Mouse (Mus musculus) kidney, embryonic 14.5 days (tissue): ENCODE data around the gene Farp2. TPM values are rescaled to one million over a fixed set of nuclear protein-coding genes. Genes with fewer than 3 reads are reported as not detected.

ENCODE experiments used
- ATAC-seq: fragments of 200-750 bp; cut with Nextera tagmentation; 2 replicates; pipeline ENCODE4 v1.8.0; 2017; ENCODE audit warnings: moderate number of reproducible peaks, mild to moderate bottlenecking, moderate TSS enrichment, moderate library complexity; ENCODE audit not compliant: low FRiP score, low TSS enrichment
- H3K27ac ChIP-seq: fragments of 300-500 bp; sonication (generic); 2 replicates; pipeline ENCODE4 v1.5.1; 2014; ENCODE audit warnings: low read depth, mild to moderate bottlenecking, low read length, moderate library complexity, mixed read lengths
- H3K27me3 ChIP-seq: fragments of 300-500 bp; sonication (generic); 2 replicates; pipeline ENCODE4 v1.6.1; 2014; ENCODE audit warnings: mild to moderate bottlenecking, low read length; ENCODE audit not compliant: control insufficient read depth, insufficient read depth
- H3K36me3 ChIP-seq: fragments of 300-500 bp; sonication (generic); 2 replicates; pipeline ENCODE4 v1.6.1; 2014; ENCODE audit warnings: low read length, mixed read lengths; ENCODE audit not compliant: control insufficient read depth, insufficient read depth
- H3K4me1 ChIP-seq: fragments of 300-500 bp; sonication (generic); 2 replicates; pipeline ENCODE4 v1.6.1; 2014; ENCODE audit warnings: low read length, mixed read lengths; ENCODE audit not compliant: control insufficient read depth, insufficient read depth
- H3K4me2 ChIP-seq: fragments of 300-500 bp; sonication (generic); replicated peaks from 2 replicates; pipeline ENCODE4 v1.6.1; 2014; ENCODE audit warnings: low read depth, mild to moderate bottlenecking, low read length
- H3K4me3 ChIP-seq: fragments of 300-500 bp; sonication (generic); 2 replicates; pipeline ENCODE4 v1.5.1; 2014; ENCODE audit warnings: mild to moderate bottlenecking, low read length
- H3K9ac ChIP-seq: fragments of 300-500 bp; sonication (generic); 2 replicates; pipeline ENCODE4 v1.6.1; 2014; ENCODE audit warnings: low read depth, mild to moderate bottlenecking, low read length, moderate library complexity
- H3K9me3 ChIP-seq: fragments of 300-500 bp; sonication (generic); 2 replicates; pipeline ENCODE4 v1.6.1; 2016; ENCODE audit warnings: low read length; ENCODE audit not compliant: control insufficient read depth
- WGBS: fragments of 180-500 bp; shearing (Covaris S2); extraction: QIAGEN DNeasy Blood & Tissue Kit; methylation state at CpG from one replicate; pipeline ENCODE4 v1.1.7; 2014; 5-methylcytosine and 5-hydroxymethylcytosine counted together
- polyA plus RNA-seq: library from polyadenylated mRNA; unstranded; fragments of >200 nt; fragmentation: Nextera tagmentation; extraction: Ambion mirVana; gene quantifications from 2 replicates; pipeline ENCODE4 v1.2.1, GENCODE M21; 2014

The Farp2 gene
- polyA plus RNA-seq, 1 experiment from 2014 or later = 7.5 TPM

DNA sequence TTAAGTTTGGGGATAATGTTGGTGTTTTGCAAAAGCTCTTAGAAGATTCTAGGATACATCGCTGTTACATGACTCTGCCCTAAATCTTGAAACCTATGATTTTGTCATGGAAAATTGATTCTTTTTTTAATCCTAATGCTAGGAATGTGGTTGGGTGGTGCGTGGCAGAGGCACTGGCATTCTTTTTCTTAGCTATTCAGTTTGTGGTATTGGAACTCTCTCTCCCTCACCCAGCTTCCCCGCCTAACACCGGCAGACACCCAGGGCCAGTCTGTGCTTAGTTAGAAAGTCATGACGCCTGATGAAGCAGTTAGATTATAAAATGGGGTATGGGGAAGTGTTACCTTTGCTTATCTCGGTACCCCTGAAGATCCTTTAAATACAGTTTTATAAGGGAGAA lies 25.3 kb downstream of the Farp2 start:
- no peaks in the 10 kb centered on the region for H3K27me3 ChIP-seq
- no peak for ATAC-seq
- H3K9me3 ChIP-seq = no peaks in the 10 kb centered on the region; the same call in 1 of the 2 replicates
- 94% methylated on average over 6 of the region's 6 CpGs for WGBS
- H3K27ac ChIP-seq = no peak overlapping the region
- no peak overlapping the region for H3K4me3 ChIP-seq
- no peak overlapping the region for H3K4me2 ChIP-seq
- peaks cover 7% of the 10 kb centered on the region; the same call in 1 of the 2 replicates for H3K36me3 ChIP-seq
- no peak overlapping the region for H3K9ac ChIP-seq
- H3K4me1 ChIP-seq = no peaks in the 10 kb centered on the region

DNA sequence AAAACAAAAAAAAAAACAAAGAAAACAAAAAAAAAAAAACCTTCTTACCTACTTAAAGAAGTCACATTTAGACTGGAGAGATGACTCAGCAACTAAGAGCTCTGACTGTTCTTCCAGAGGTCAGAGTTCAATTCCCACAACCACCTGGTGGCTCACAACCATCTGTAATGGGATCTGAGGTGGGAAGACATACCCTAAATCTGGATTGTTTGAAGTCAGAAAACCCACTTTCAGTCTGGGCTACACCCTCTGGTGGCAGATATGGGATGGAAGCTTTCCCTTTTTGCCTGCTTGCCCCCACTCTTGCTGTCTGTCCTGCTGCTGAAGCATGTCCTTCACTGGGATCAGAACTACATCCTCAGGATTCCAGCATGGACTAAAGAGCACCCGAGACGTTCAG lies 31.3 kb downstream of the Farp2 start:
- Histone ChIP-seq H3K9me3 (no peaks in the 10 kb centered on the region; the same call in 1 of the 2 replicates), H3K27me3 (no peaks in the 10 kb centered on the region), H3K4me1 (no peaks in the 10 kb centered on the region), H3K27ac (no peak overlapping the region), H3K9ac (no peak overlapping the region), H3K4me2 (no peak overlapping the region), H3K4me3 (no peak overlapping the region), H3K36me3 (no peaks in the 10 kb centered on the region)
- no peak for ATAC-seq
- 78% methylated on average over 2 of the region's 2 CpGs for WGBS

- H3K4me2 ChIP-seq = no peak overlapping the region
- H3K27me3 ChIP-seq = no peaks in the 10 kb centered on the region
- no peak overlapping the region for H3K27ac ChIP-seq
- H3K36me3 ChIP-seq = no peaks in the 10 kb centered on the region
- 94% methylated on average over 1 of the region's 1 CpGs for WGBS
- no peak overlapping the region for H3K4me3 ChIP-seq
- ATAC-seq = no peak
- H3K9ac ChIP-seq = no peak overlapping the region
- no peaks in the 10 kb centered on the region for H3K9me3 ChIP-seq
- H3K4me1 ChIP-seq = no peaks in the 10 kb centered on the region
Observed at GRCm38 (mm10) chr1:93547286-93547685, 35.4 kb downstream of the Farp2 start.

DNA sequence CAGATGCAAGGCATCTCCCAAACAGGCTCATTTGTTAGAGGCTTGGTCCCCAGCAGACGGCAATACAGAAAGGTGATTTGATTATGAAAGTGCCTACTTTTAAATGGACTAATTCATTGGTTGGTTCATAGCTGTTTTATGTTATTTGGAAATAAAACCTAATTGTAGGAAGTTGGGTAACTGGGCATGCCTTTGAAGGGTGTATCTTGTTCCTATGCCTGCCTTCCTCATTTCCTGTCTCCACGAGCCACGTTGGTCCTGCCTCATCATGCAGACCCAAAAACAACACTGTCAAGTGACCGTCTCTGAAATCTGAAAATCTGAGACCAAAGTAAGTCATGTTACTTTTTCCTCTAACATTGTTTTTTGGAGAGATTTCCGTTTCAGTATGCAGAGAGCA lies 39.5 kb downstream of the Farp2 start:
- ATAC-seq = no peak
- H3K4me2 ChIP-seq = no peak overlapping the region
- 66% methylated on average over 5 of the region's 5 CpGs for WGBS
- H3K9ac ChIP-seq = no peak overlapping the region
- H3K9me3 ChIP-seq = no peaks in the 10 kb centered on the region
- H3K4me3 ChIP-seq = no peak overlapping the region
- no peak overlapping the region for H3K27ac ChIP-seq
- no peaks in the 10 kb centered on the region for H3K4me1 ChIP-seq
- H3K36me3 ChIP-seq = no peaks in the 10 kb centered on the region
- H3K27me3 ChIP-seq = no peaks in the 10 kb centered on the region

DNA sequence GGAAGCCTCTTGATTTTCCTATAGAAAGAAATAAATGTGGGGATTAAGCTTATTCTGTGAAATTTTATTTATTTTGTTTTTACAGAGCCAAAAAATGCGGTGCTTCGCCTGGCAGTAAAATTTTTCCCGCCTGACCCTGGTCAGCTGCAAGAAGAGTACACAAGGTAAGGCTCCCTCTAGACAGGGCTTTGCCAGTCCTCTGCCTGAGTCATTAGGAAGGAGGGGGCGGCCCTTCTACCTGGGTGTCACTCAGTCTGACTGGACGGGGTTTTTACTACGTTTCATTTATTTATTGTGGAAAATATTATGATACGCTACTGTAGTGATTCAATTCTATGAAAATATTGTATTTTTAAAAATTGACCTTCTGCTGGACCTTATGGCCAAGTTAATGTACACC lies 51.3 kb downstream of the Farp2 start:
- WGBS = 83% methylated on average over 7 of the region's 7 CpGs
- Histone ChIP-seq H3K4me2 (no peak overlapping the region), H3K36me3 (no peaks in the 10 kb centered on the region), H3K9me3 (no peaks in the 10 kb centered on the region), H3K27me3 (no peaks in the 10 kb centered on the region), H3K9ac (no peak overlapping the region), H3K27ac (no peak overlapping the region), H3K4me1 (no peaks in the 10 kb centered on the region), H3K4me3 (no peak overlapping the region)
- no peak for ATAC-seq

DNA sequence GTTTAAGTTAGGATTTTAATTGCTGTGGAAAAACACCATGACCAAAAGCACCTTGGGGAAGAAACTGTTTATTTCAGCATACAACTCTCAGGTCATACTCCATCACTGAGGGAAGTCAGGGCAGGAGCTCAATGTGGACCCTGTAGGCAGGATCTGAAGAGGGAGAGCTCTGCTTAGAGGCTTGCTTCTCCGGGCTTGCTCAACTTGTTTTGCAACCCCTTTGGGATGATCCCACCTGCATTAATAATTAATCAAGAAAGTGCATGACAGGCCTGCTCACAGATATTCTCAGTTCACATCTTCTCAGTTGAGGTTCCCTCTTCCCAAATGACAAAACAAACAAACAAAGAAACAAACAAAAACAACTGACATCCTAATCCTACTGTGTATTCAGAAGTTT lies 51.8 kb downstream of the Farp2 start:
- no peak overlapping the region for H3K27ac ChIP-seq
- 61% methylated on average over 1 of the region's 1 CpGs for WGBS
- no peaks in the 10 kb centered on the region for H3K27me3 ChIP-seq
- H3K9ac ChIP-seq = no peak overlapping the region
- no peaks in the 10 kb centered on the region for H3K9me3 ChIP-seq
- no peaks in the 10 kb centered on the region for H3K4me1 ChIP-seq
- no peak overlapping the region for H3K4me2 ChIP-seq
- no peak for ATAC-seq
- H3K36me3 ChIP-seq = no peaks in the 10 kb centered on the region
- H3K4me3 ChIP-seq = no peak overlapping the region

DNA sequence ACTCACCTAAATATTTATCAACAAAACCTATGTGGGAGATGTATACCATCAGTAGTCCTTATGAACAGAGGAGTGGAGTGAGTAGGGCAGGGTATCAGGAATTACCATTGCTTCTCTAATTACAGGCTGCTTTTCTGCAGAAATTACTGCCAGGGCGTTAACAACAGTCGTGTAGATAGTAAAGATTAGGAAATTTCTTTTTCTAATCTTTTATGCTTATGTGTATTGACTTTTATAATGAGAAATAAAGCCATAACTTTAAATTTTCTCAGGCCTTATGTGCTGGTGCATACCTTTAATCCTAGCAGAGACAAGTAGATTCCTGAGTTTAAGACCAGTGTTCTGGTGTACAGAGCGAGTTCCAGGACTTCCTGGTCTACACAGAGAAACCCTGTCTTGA lies 52.9 kb downstream of the Farp2 start:
- H3K9me3 ChIP-seq = no peaks in the 10 kb centered on the region
- no peak overlapping the region for H3K9ac ChIP-seq
- no peak overlapping the region for H3K27ac ChIP-seq
- H3K4me3 ChIP-seq = no peak overlapping the region
- no peak for ATAC-seq
- no peaks in the 10 kb centered on the region for H3K27me3 ChIP-seq
- H3K4me1 ChIP-seq = no peaks in the 10 kb centered on the region
- no peaks in the 10 kb centered on the region; the same call in 1 of the 2 replicates for H3K36me3 ChIP-seq
- no peak overlapping the region for H3K4me2 ChIP-seq
- WGBS = 85% methylated on average over 3 of the region's 3 CpGs

- 74% methylated on average over 3 of the region's 3 CpGs for WGBS
- no peak overlapping the region for H3K4me2 ChIP-seq
- no peak overlapping the region for H3K27ac ChIP-seq
- ATAC-seq = no peak
- no peak overlapping the region for H3K9ac ChIP-seq
- H3K36me3 ChIP-seq = no peaks in the 10 kb centered on the region; the same call in 1 of the 2 replicates
- H3K4me3 ChIP-seq = no peak overlapping the region
- no peaks in the 10 kb centered on the region for H3K4me1 ChIP-seq
- H3K27me3 ChIP-seq = no peaks in the 10 kb centered on the region
- 0 out of 2 replicates have a peak, but pooled peaks cover 2% of the 10 kb centered on the region for H3K9me3 ChIP-seq
Observed at GRCm38 (mm10) chr1:93567013-93567412, 55.1 kb downstream of the Farp2 start.

DNA sequence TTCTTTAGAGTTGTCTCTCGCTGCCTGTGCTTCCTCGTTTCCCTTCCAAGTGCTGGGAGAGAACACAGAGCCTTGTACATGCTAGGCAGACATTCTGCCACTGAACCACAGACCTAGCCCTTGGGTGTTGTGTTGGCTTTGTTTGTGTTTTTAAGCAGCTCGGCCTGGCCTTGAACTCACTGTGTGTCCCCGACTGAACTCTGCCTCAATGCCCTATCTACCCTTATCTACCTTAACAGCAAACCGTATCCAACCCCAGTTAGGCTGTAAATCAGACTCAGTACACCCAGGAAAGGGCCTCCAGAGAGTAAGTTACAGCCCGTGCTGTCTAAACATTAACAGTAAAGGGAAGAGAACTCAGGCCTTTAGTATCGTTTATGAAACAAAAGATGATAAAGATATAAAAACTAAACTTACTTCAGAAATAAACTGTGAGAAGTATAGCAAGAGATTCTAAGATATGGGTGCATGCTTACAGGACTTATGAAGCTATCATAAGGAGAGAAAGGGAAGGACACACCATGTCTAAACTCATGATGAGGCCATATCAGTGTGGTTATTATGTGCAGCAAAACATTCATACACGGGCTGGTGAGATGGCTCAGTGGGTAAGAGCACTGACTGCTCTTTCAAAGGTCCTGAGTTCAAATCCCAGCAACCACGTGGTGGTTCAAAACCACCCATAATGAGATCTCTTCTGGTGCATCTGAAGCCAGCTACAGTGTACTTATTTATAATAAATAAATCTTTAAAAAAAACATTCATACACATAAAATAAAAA lies 56.0 kb downstream of the Farp2 start:
- WGBS = 62% methylated on average over 9 of the region's 9 CpGs
- ATAC-seq = no peak

More for the DNA sequence above, 56.0 kb downstream of the Farp2 start:
- no peaks in the 10 kb centered on the region for H3K27me3 ChIP-seq
- H3K27ac ChIP-seq = no peak overlapping the region
- no peak overlapping the region for H3K4me2 ChIP-seq
- H3K36me3 ChIP-seq = no peaks in the 10 kb centered on the region; the same call in 1 of the 2 replicates
- H3K4me1 ChIP-seq = no peaks in the 10 kb centered on the region
- H3K9ac ChIP-seq = no peak overlapping the region
- H3K9me3 ChIP-seq = 0 out of 2 replicates have a peak, but pooled peaks cover 2% of the 10 kb centered on the region
- no peak overlapping the region for H3K4me3 ChIP-seq
